Mouse (Mus musculus): ENCODE measurements around the gene Pfkfb4. TPM values are rescaled to one million over a fixed set of nuclear protein-coding genes. Genes with fewer than 3 reads are reported as not detected.

Gene Pfkfb4
- total RNA-seq (2021), result 10 to 100 TPM; 12.7 to 18.2 TPM

- peak; percentile 88 to 91 for DNase-seq (ENCODE audit: low spot score in 2 of 2)
- intact Hi-C loops (cut with DNase I), result no loop called here
These were observed at the start of gene Pfkfb4 for GRCm38 (mm10) chr9:108991428-108992084. TSS of gene Pfkfb4 (plus strand) at chr9:108991778.

- intact Hi-C loops (cut with DNase I), result no loop called here
- no peak for DNase-seq (ENCODE audit: low spot score in 2 of 2)
These were observed 46.5 kb upstream of the Pfkfb4 start for GRCm38 (mm10) chr9:108945111-108945510.

- no peak for DNase-seq (ENCODE audit: low spot score in 2 of 2)
- intact Hi-C loops (cut with DNase I), result no loop called here
These were observed 46.0 kb upstream of the Pfkfb4 start for GRCm38 (mm10) chr9:108945608-108946007.

GRCm38 (mm10) chr9:108949231-108949966 lies 42.2 kb upstream of the Pfkfb4 start:
- intact Hi-C loops (cut with DNase I), result no loop called here
- DNase-seq (ENCODE audit: low spot score in 2 of 2), result no peak

- no peak for DNase-seq (ENCODE audit: low spot score in 2 of 2)
- intact Hi-C loops (cut with DNase I), result no loop called here
These were observed 41.4 kb upstream of the Pfkfb4 start for GRCm38 (mm10) chr9:108949967-108950728.

- intact Hi-C loops (cut with DNase I), result no loop called here
- DNase-seq (ENCODE audit: low spot score in 2 of 2), result no peak
These were observed 38.4 kb upstream of the Pfkfb4 start, which contains the start of gene Col7a1 for GRCm38 (mm10) chr9:108953081-108953636. TSS of gene Col7a1 (plus strand) at chr9:108953586.

- DNase-seq (ENCODE audit: low spot score in 2 of 2), result no peak
- intact Hi-C loops (cut with DNase I), result no loop called here
These were observed 36.3 kb upstream of the Pfkfb4 start for GRCm38 (mm10) chr9:108955241-108955640.

GRCm38 (mm10) chr9:108955846-108956245 lies 35.7 kb upstream of the Pfkfb4 start:
- no peak for DNase-seq (ENCODE audit: low spot score in 2 of 2)
- intact Hi-C loops (cut with DNase I), result no loop called here

GRCm38 (mm10) chr9:108963577-108963976 lies 28.0 kb upstream of the Pfkfb4 start:
- intact Hi-C loops (cut with DNase I), result no loop called here
- DNase-seq (ENCODE audit: low spot score in 2 of 2), result no peak

GRCm38 (mm10) chr9:108964338-108964737 lies 27.2 kb upstream of the Pfkfb4 start:
- no peak for DNase-seq (ENCODE audit: low spot score in 2 of 2)
- intact Hi-C loops (cut with DNase I), result no loop called here

GRCm38 (mm10) chr9:108970623-108971022 lies 21.0 kb upstream of the Pfkfb4 start:
- no peak for DNase-seq (ENCODE audit: low spot score in 2 of 2)
- intact Hi-C loops (cut with DNase I), result no loop called here

- DNase-seq (ENCODE audit: low spot score in 2 of 2), result no peak
These were observed 15.1 kb upstream of the Pfkfb4 start for GRCm38 (mm10) chr9:108976483-108976882.

GRCm38 (mm10) chr9:108977966-108978365 lies 13.6 kb upstream of the Pfkfb4 start:
- no peak for DNase-seq (ENCODE audit: low spot score in 2 of 2)
- intact Hi-C loops (cut with DNase I), result no loop called here

More at GRCm38 (mm10) chr9:108976483-108976882, 15.1 kb upstream of the Pfkfb4 start:
- intact Hi-C loops (cut with DNase I), result no loop called here

GRCm38 (mm10) chr9:108982498-108982897 lies 9.1 kb upstream of the Pfkfb4 start:
- no peak for DNase-seq (ENCODE audit: low spot score in 2 of 2)
- intact Hi-C loops (cut with DNase I), result no loop called here

- intact Hi-C loops (cut with DNase I), result no loop called here
These were observed 8.4 kb upstream of the Pfkfb4 start for GRCm38 (mm10) chr9:108983209-108983608.

GRCm38 (mm10) chr9:108985710-108986109 lies 5.9 kb upstream of the Pfkfb4 start, which contains the start of gene Ucn2:
TSS of gene Ucn2 (plus strand) at chr9:108986010.
- intact Hi-C loops (cut with DNase I), result no loop called here
- no peak for DNase-seq (ENCODE audit: low spot score in 2 of 2)

More at GRCm38 (mm10) chr9:108983209-108983608, 8.4 kb upstream of the Pfkfb4 start:
- DNase-seq (ENCODE audit: low spot score in 2 of 2), result no peak

- intact Hi-C loops (cut with DNase I), result no loop called here
- no peak for DNase-seq (ENCODE audit: low spot score in 2 of 2)
These were observed 3.8 kb upstream of the Pfkfb4 start for GRCm38 (mm10) chr9:108987704-108988350.

- peak in 1 of 2 experiments; percentile 15 for DNase-seq (ENCODE audit: low spot score in 2 of 2)
- intact Hi-C loops (cut with DNase I), result no loop called here
These were observed 1.6 kb upstream of the Pfkfb4 start for GRCm38 (mm10) chr9:108989802-108990461.

GRCm38 (mm10) chr9:108990462-108990820 lies 1.1 kb upstream of the Pfkfb4 start:
- intact Hi-C loops (cut with DNase I), result no loop called here
- DNase-seq (ENCODE audit: low spot score in 2 of 2), result no peak

All from left cerebral cortex, postnatal 36 days (tissue).